Mouse (Mus musculus): ENCODE results near the gene 9530003J23Rik.

DNA sequence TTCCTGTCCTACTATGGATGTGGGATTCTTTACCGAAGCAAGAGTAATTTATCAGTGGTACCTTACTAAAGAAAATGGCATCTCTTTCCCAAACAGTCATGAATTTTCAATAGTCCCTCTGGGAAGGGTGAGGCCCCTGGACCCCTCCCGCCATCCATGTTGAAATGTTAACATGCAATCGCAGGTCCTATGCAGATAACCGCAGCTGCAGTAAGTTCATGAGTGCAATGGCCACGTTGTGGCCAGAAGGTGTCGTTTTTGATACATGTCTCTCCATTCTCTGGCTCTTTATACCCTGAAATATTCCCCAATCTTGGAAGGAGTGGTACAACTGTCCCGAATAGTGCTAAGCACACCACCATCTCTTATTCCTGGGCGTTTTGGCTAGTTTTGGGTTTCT is 13.4 kb downstream of the 9530003J23Rik start:
- TF ChIP-seq CTCF (IDR thresholded peaks at IDR 0.05; ENCODE audit: low read depth) (peak; percentile 50), EP300 (optimal IDR thresholded peaks at IDR 0.05) (no peak)

Data from stomach, postnatal 0 days (tissue).